Mouse (Mus musculus) cortical plate, adult 2 months (tissue): ENCODE measurements around the gene Apoa2. TPM values are rescaled to one million over a fixed set of nuclear protein-coding genes. Genes with fewer than 3 reads are reported as not detected.
A peak's percentile ranks its signal among the peaks of the same experiment; 100 is the strongest.

Source experiments
- H3K27ac ChIP-seq: fragments of 200-500 bp; 2 replicates; pipeline ENCODE4 v1.5.1; 2012; ENCODE audit warnings: low read length, control low read depth, inconsistent platforms; ENCODE audit not compliant: insufficient read depth
- H3K4me1 ChIP-seq: fragments of 200-500 bp; 2 replicates; pipeline ENCODE4 v1.6.1; 2011; ENCODE audit warnings: low read length; ENCODE audit not compliant: control insufficient read depth, insufficient read depth
- H3K4me3 ChIP-seq: fragments of 200-500 bp; 2 replicates; pipeline ENCODE4 v1.5.1; 2011; ENCODE audit warnings: mild to moderate bottlenecking, low read length, control low read depth; ENCODE audit not compliant: insufficient read depth
- CTCF ChIP-seq: fragments of 200-500 bp; IDR thresholded peaks from 2 replicates; pipeline ENCODE4 v1.5.1; 2011; ENCODE audit warnings: mild to moderate bottlenecking, control low read depth, low read length; ENCODE audit not compliant: insufficient read depth; ENCODE audit errors: extremely low read depth
- POLR2A ChIP-seq: fragments of 200-500 bp; IDR thresholded peaks from 2 replicates; pipeline ENCODE4 v1.6.1; 2011; ENCODE audit warnings: mild to moderate bottlenecking, low read length, control low read depth; ENCODE audit not compliant: insufficient read depth; ENCODE audit errors: extremely low read depth
- polyA plus RNA-seq: library from polyadenylated mRNA; depleted of rRNA; stranded (reverse); fragments of >200 nt; gene quantifications from 2 replicates; pipeline ENCODE4 v1.2.3, GENCODE M21; 2012

Gene Apoa2
- polyA plus RNA-seq, 1 experiment: 2.8 TPM

- Histone ChIP-seq H3K27ac (no peak overlapping the region), H3K4me1 (no peaks in the 10 kb centered on the region), H3K4me3 (no peak overlapping the region)
- TF ChIP-seq POLR2A (no peak), CTCF (no peak)
Observed at GRCm38 (mm10) chr1:171203471-171204248, 21.2 kb upstream of the Apoa2 start.

GRCm38 (mm10) chr1:171204249-171204644, 20.6 kb upstream of the Apoa2 start:
- Histone ChIP-seq H3K4me1 (no peaks in the 10 kb centered on the region), H3K27ac (no peak overlapping the region), H3K4me3 (no peak overlapping the region)
- TF ChIP-seq POLR2A (no peak), CTCF (no peak)

- no peak overlapping the region for H3K27ac ChIP-seq
- H3K4me3 ChIP-seq: no peak overlapping the region
- no peak for TF ChIP-seq POLR2A
- no peak for TF ChIP-seq CTCF
- H3K4me1 ChIP-seq: no peaks in the 10 kb centered on the region
Observed at GRCm38 (mm10) chr1:171205704-171206493, 19.0 kb upstream of the Apoa2 start.

GRCm38 (mm10) chr1:171209409-171209808, 15.4 kb upstream of the Apoa2 start:
- TF ChIP-seq POLR2A (no peak), CTCF (no peak)
- Histone ChIP-seq H3K4me1 (no peaks in the 10 kb centered on the region), H3K27ac (no peak overlapping the region), H3K4me3 (no peak overlapping the region)

GRCm38 (mm10) chr1:171212854-171213253, 12.0 kb upstream of the Apoa2 start:
- Histone ChIP-seq H3K4me3 (no peak overlapping the region), H3K4me1 (no peaks in the 10 kb centered on the region), H3K27ac (no peak overlapping the region)
- TF ChIP-seq POLR2A (no peak), CTCF (no peak)

- TF ChIP-seq POLR2A (no peak), CTCF (no peak)
- Histone ChIP-seq H3K4me1 (no peaks in the 10 kb centered on the region), H3K4me3 (no peak within 1 kb of the TSS), H3K27ac (no peak within 1 kb of the TSS)
Observed at GRCm38 (mm10) chr1:171213801-171214496, 10.9 kb upstream of the Apoa2 start, which contains the start of gene Nr1i3. TSS of gene Nr1i3 (plus strand) at chr1:171213970.

- no peak for TF ChIP-seq POLR2A
- no peak for TF ChIP-seq CTCF
- H3K4me3 ChIP-seq: no peak overlapping the region
- no peak overlapping the region for H3K27ac ChIP-seq
Observed at GRCm38 (mm10) chr1:171216241-171216955, 8.5 kb upstream of the Apoa2 start.

GRCm38 (mm10) chr1:171220871-171221270, 4.0 kb upstream of the Apoa2 start:
- H3K27ac ChIP-seq: no peak overlapping the region
- no peaks in the 10 kb centered on the region for H3K4me1 ChIP-seq
- peak overlapping the region; percentile 46; the same call in 1 of the 2 replicates for H3K4me3 ChIP-seq
- TF ChIP-seq CTCF (peak; percentile 95), POLR2A (0 out of 2 replicates have a peak, but pooled peaks have one; percentile 14)

More at GRCm38 (mm10) chr1:171216241-171216955, 8.5 kb upstream of the Apoa2 start:
- H3K4me1 ChIP-seq: no peaks in the 10 kb centered on the region
